Mouse (Mus musculus) testis, adult 2 months (tissue): ENCODE data around the gene Fam193b.

ENCODE experiments used
- CTCF ChIP-seq: fragments of 200-500 bp; IDR thresholded peaks from 2 replicates; pipeline ENCODE4 v1.5.1; 2012; ENCODE audit warnings: low read depth, mild to moderate bottlenecking, inconsistent platforms, low read length, moderate library complexity; ENCODE audit not compliant: control insufficient read depth, insufficient read depth, insufficient replicate concordance
- POLR2A ChIP-seq: fragments of 200-500 bp; IDR thresholded peaks from 2 replicates; pipeline ENCODE4 v1.6.1; 2012; ENCODE audit warnings: low read depth, mild to moderate bottlenecking, inconsistent platforms, low read length, moderate library complexity; ENCODE audit not compliant: control insufficient read depth

- TF ChIP-seq CTCF: no peak
- TF ChIP-seq POLR2A: no peak
These were observed 21.9 kb downstream of the Fam193b start for GRCm38 (mm10) chr13:55549061-55549460.
